Mouse (Mus musculus) testis, adult 2 months (tissue): ENCODE data around the gene 1110032A03Rik. TPM values are rescaled to one million over a fixed set of nuclear protein-coding genes. Genes with fewer than 3 reads are reported as not detected.
A peak's percentile ranks its signal among the peaks of the same experiment; 100 is the strongest.

ENCODE experiments used
- H3K27ac ChIP-seq: fragments of 200-500 bp; 2 replicates; pipeline ENCODE4 v1.5.1; 2012; ENCODE audit warnings: low read depth, low read length; ENCODE audit not compliant: control insufficient read depth, insufficient read depth
- H3K27me3 ChIP-seq: fragments of 200-500 bp; 2 replicates; pipeline ENCODE4 v1.6.1; 2012; ENCODE audit warnings: mild to moderate bottlenecking, low read length, moderate library complexity; ENCODE audit not compliant: control insufficient read depth, insufficient read depth
- H3K36me3 ChIP-seq: fragments of 200-500 bp; 2 replicates; pipeline ENCODE4 v1.6.1; 2012; ENCODE audit warnings: mild to moderate bottlenecking, low read length; ENCODE audit not compliant: control insufficient read depth, insufficient read depth
- H3K4me1 ChIP-seq: fragments of 200-500 bp; 2 replicates; pipeline ENCODE4 v1.6.1; 2012; ENCODE audit warnings: low read length; ENCODE audit not compliant: control insufficient read depth, insufficient read depth
- H3K4me3 ChIP-seq: fragments of 200-500 bp; 2 replicates; pipeline ENCODE4 v1.5.1; 2012; ENCODE audit warnings: low read depth, mild to moderate bottlenecking, low read length, moderate library complexity, mixed read lengths; ENCODE audit not compliant: control insufficient read depth
- CTCF ChIP-seq: fragments of 200-500 bp; IDR thresholded peaks from 2 replicates; pipeline ENCODE4 v1.5.1; 2012; ENCODE audit warnings: low read depth, mild to moderate bottlenecking, inconsistent platforms, low read length, moderate library complexity; ENCODE audit not compliant: control insufficient read depth, insufficient read depth, insufficient replicate concordance
- POLR2A ChIP-seq: fragments of 200-500 bp; IDR thresholded peaks from 2 replicates; pipeline ENCODE4 v1.6.1; 2012; ENCODE audit warnings: low read depth, mild to moderate bottlenecking, inconsistent platforms, low read length, moderate library complexity; ENCODE audit not compliant: control insufficient read depth
- polyA plus RNA-seq: library from polyadenylated mRNA; depleted of rRNA; stranded (reverse); fragments of >200 nt; gene quantifications from 2 replicates; pipeline ENCODE4 v1.2.3, GENCODE M21; 2012

Gene 1110032A03Rik
- polyA plus RNA-seq, 1 experiment, result 684 TPM

DNA sequence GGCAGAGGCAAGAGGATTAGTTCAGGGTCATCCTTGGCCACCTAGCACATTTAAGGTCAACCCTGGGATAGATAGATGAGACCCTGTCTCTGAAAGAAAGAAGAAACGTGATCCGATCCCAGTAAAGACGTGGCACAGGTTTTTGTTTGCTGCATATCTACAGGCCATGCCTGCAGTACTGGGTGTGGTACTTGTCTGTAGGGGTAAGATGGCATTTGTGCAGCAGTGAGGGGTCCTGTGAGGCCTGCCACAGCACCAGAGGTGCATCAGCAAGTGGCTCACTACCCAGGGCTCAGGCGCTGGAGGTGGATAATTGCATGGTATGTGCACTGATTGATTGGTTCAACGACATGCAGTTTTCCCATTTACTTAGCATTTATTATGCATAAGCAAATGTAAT is 38.5 kb upstream of the 1110032A03Rik start:
- Histone ChIP-seq H3K27ac (no peak overlapping the region), H3K4me1 (no peaks in the 10 kb centered on the region), H3K36me3 (no peaks in the 10 kb centered on the region), H3K4me3 (no peak overlapping the region), H3K27me3 (no peaks in the 10 kb centered on the region)
- no peak for TF ChIP-seq CTCF
- TF ChIP-seq POLR2A, result no peak

GRCm38 (mm10) chr9:50811746-50812145 is 36.4 kb upstream of the 1110032A03Rik start:
- no peak for TF ChIP-seq CTCF
- no peak for TF ChIP-seq POLR2A

GRCm38 (mm10) chr9:50811187-50811586 is 35.9 kb upstream of the 1110032A03Rik start:
- no peak overlapping the region for H3K27ac ChIP-seq
- no peaks in the 10 kb centered on the region for H3K36me3 ChIP-seq
- H3K4me1 ChIP-seq, result no peaks in the 10 kb centered on the region
- H3K27me3 ChIP-seq, result no peaks in the 10 kb centered on the region
- no peak overlapping the region for H3K4me3 ChIP-seq
- TF ChIP-seq CTCF (no peak), POLR2A (no peak)

More at GRCm38 (mm10) chr9:50811746-50812145, 36.4 kb upstream of the 1110032A03Rik start:
- H3K4me3 ChIP-seq, result no peak overlapping the region
- no peaks in the 10 kb centered on the region for H3K27me3 ChIP-seq
- no peaks in the 10 kb centered on the region for H3K4me1 ChIP-seq
- H3K36me3 ChIP-seq, result no peaks in the 10 kb centered on the region
- no peak overlapping the region for H3K27ac ChIP-seq

DNA sequence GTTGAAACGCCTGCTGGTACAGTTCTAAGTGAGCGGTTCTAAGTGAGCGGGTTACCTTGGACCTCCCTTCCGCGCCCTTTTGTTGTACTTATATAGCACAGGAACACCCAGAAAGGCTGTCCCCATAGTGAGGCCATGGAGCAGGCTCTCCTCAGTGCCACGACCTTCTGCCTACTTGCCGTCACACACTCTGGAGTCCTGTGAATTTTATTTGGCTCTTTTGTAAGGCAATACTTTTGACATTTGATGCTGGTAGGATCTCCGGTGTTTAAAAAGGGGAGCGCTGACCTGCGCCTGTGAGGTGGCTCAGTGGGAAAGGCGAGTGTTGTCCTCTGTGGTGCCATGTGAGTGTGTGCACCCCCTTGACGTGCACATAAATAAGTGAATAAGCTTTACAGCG is 33.8 kb upstream of the 1110032A03Rik start:
- Histone ChIP-seq H3K4me3 (no peak overlapping the region), H3K27ac (no peak overlapping the region), H3K4me1 (no peaks in the 10 kb centered on the region), H3K27me3 (no peaks in the 10 kb centered on the region), H3K36me3 (peaks cover 3% of the 10 kb centered on the region)
- no peak for TF ChIP-seq POLR2A
- no peak for TF ChIP-seq CTCF

GRCm38 (mm10) chr9:50808471-50808870 is 33.2 kb upstream of the 1110032A03Rik start:
- H3K27me3 ChIP-seq, result no peaks in the 10 kb centered on the region
- H3K4me1 ChIP-seq, result no peaks in the 10 kb centered on the region
- TF ChIP-seq POLR2A, result no peak
- TF ChIP-seq CTCF, result no peak
- no peak overlapping the region for H3K27ac ChIP-seq
- H3K4me3 ChIP-seq, result no peak overlapping the region
- H3K36me3 ChIP-seq, result peaks cover 3% of the 10 kb centered on the region

GRCm38 (mm10) chr9:50803055-50803671 is 27.8 kb upstream of the 1110032A03Rik start:
- Histone ChIP-seq H3K27me3 (no peaks in the 10 kb centered on the region), H3K4me3 (no peak overlapping the region), H3K36me3 (peaks cover 3% of the 10 kb centered on the region), H3K27ac (no peak overlapping the region), H3K4me1 (no peaks in the 10 kb centered on the region)
- TF ChIP-seq CTCF, result no peak
- TF ChIP-seq POLR2A, result no peak

GRCm38 (mm10) chr9:50800985-50801384 is 25.7 kb upstream of the 1110032A03Rik start:
- H3K27me3 ChIP-seq, result no peaks in the 10 kb centered on the region
- no peaks in the 10 kb centered on the region for H3K4me1 ChIP-seq
- TF ChIP-seq POLR2A (no peak), CTCF (peak; percentile 10; the same call in 1 of the 2 replicates)
- peaks cover 3% of the 10 kb centered on the region for H3K36me3 ChIP-seq
- H3K4me3 ChIP-seq, result no peak overlapping the region
- no peak overlapping the region for H3K27ac ChIP-seq
